Mouse (Mus musculus): ENCODE data around the gene Gpcpd1. TPM values are rescaled to one million over a fixed set of nuclear protein-coding genes. Genes with fewer than 3 reads are reported as not detected.

The Gpcpd1 gene
- polyA plus RNA-seq, 1 experiment = 68.5 TPM

- WGBS = 52% methylated on average over 10 of the region's 10 CpGs
- 0 out of 2 replicates have a peak overlapping the region, but pooled peaks have one; percentile 51 for H3K27ac ChIP-seq (ENCODE audit: control insufficient read depth, insufficient read depth, low read depth, low read length, poor library complexity)
These were observed 19.9 kb upstream of the Gpcpd1 start for GRCm38 (mm10) chr2:132607141-132608093.

GRCm38 (mm10) chr2:132605795-132606563 lies 18.4 kb upstream of the Gpcpd1 start:
- no peak for TF ChIP-seq POLR2A (IDR thresholded peaks at IDR 0.05; ENCODE audit: borderline replicate concordance, control insufficient read depth, low read depth, low read length)
- no peak for TF ChIP-seq CTCF (IDR thresholded peaks at IDR 0.05; ENCODE audit: control insufficient read depth, insufficient read depth, low read length)
- 53% methylated on average over 5 of the region's 5 CpGs for WGBS
- H3K4me3 ChIP-seq (replicated peaks; ENCODE audit: control insufficient read depth, low read depth, low read length) = no peak overlapping the region
- H3K4me1 ChIP-seq (ENCODE audit: control insufficient read depth, insufficient read depth, low read length) = peaks cover 6% of the 10 kb centered on the region
- H3K27ac ChIP-seq (ENCODE audit: control insufficient read depth, insufficient read depth, low read depth, low read length, poor library complexity) = no peak overlapping the region

More at GRCm38 (mm10) chr2:132607141-132608093, 19.9 kb upstream of the Gpcpd1 start:
- peaks cover 6% of the 10 kb centered on the region for H3K4me1 ChIP-seq (ENCODE audit: control insufficient read depth, insufficient read depth, low read length)
- TF ChIP-seq POLR2A (IDR thresholded peaks at IDR 0.05; ENCODE audit: borderline replicate concordance, control insufficient read depth, low read depth, low read length) = no peak
- 0 out of 2 replicates have a peak, but pooled peaks have one; percentile 17 for TF ChIP-seq CTCF (IDR thresholded peaks at IDR 0.05; ENCODE audit: control insufficient read depth, insufficient read depth, low read length)
- H3K4me3 ChIP-seq (replicated peaks; ENCODE audit: control insufficient read depth, low read depth, low read length) = no peak overlapping the region

GRCm38 (mm10) chr2:132604922-132605321 lies 17.4 kb upstream of the Gpcpd1 start:
- Histone ChIP-seq H3K27ac (ENCODE audit: control insufficient read depth, insufficient read depth, low read depth, low read length, poor library complexity) (no peak overlapping the region), H3K4me1 (ENCODE audit: control insufficient read depth, insufficient read depth, low read length) (peaks cover 10% of the 10 kb centered on the region), H3K4me3 (replicated peaks; ENCODE audit: control insufficient read depth, low read depth, low read length) (no peak overlapping the region)
- TF ChIP-seq POLR2A (IDR thresholded peaks at IDR 0.05; ENCODE audit: borderline replicate concordance, control insufficient read depth, low read depth, low read length) = no peak
- no peak for TF ChIP-seq CTCF (IDR thresholded peaks at IDR 0.05; ENCODE audit: control insufficient read depth, insufficient read depth, low read length)
- 81% methylated on average over 4 of the region's 4 CpGs for WGBS

GRCm38 (mm10) chr2:132603706-132604105 lies 16.2 kb upstream of the Gpcpd1 start:
- H3K4me3 ChIP-seq (replicated peaks; ENCODE audit: control insufficient read depth, low read depth, low read length) = no peak overlapping the region
- WGBS = 79% methylated on average over 2 of the region's 2 CpGs
- TF ChIP-seq POLR2A (IDR thresholded peaks at IDR 0.05; ENCODE audit: borderline replicate concordance, control insufficient read depth, low read depth, low read length) = no peak
- TF ChIP-seq CTCF (IDR thresholded peaks at IDR 0.05; ENCODE audit: control insufficient read depth, insufficient read depth, low read length) = no peak
- peaks cover 11% of the 10 kb centered on the region for H3K4me1 ChIP-seq (ENCODE audit: control insufficient read depth, insufficient read depth, low read length)
- H3K27ac ChIP-seq (ENCODE audit: control insufficient read depth, insufficient read depth, low read depth, low read length, poor library complexity) = no peak overlapping the region

GRCm38 (mm10) chr2:132601777-132602176 lies 14.2 kb upstream of the Gpcpd1 start:
- H3K4me1 ChIP-seq (ENCODE audit: control insufficient read depth, insufficient read depth, low read length) = peaks cover 9% of the 10 kb centered on the region
- TF ChIP-seq POLR2A (IDR thresholded peaks at IDR 0.05; ENCODE audit: borderline replicate concordance, control insufficient read depth, low read depth, low read length) = no peak
- no peak for TF ChIP-seq CTCF (IDR thresholded peaks at IDR 0.05; ENCODE audit: control insufficient read depth, insufficient read depth, low read length)
- no peak overlapping the region for H3K4me3 ChIP-seq (replicated peaks; ENCODE audit: control insufficient read depth, low read depth, low read length)
- peak overlapping the region; percentile 49; the same call in 1 of the 2 replicates for H3K27ac ChIP-seq (ENCODE audit: control insufficient read depth, insufficient read depth, low read depth, low read length, poor library complexity)

- 38% methylated on average over 4 of the region's 4 CpGs for WGBS
- peaks cover 11% of the 10 kb centered on the region for H3K4me1 ChIP-seq (ENCODE audit: control insufficient read depth, insufficient read depth, low read length)
These were observed 12.6 kb upstream of the Gpcpd1 start for GRCm38 (mm10) chr2:132600081-132600480.

GRCm38 (mm10) chr2:132599127-132599526 lies 11.6 kb upstream of the Gpcpd1 start:
- 39% methylated on average over 6 of the region's 6 CpGs for WGBS
- TF ChIP-seq CTCF (IDR thresholded peaks at IDR 0.05; ENCODE audit: control insufficient read depth, insufficient read depth, low read length) (no peak), POLR2A (IDR thresholded peaks at IDR 0.05; ENCODE audit: borderline replicate concordance, control insufficient read depth, low read depth, low read length) (no peak)
- H3K4me1 ChIP-seq (ENCODE audit: control insufficient read depth, insufficient read depth, low read length) = peaks cover 11% of the 10 kb centered on the region
- peak overlapping the region; percentile 74 for H3K27ac ChIP-seq (ENCODE audit: control insufficient read depth, insufficient read depth, low read depth, low read length, poor library complexity)
- no peak overlapping the region for H3K4me3 ChIP-seq (replicated peaks; ENCODE audit: control insufficient read depth, low read depth, low read length)

More at GRCm38 (mm10) chr2:132600081-132600480, 12.6 kb upstream of the Gpcpd1 start:
- TF ChIP-seq CTCF (IDR thresholded peaks at IDR 0.05; ENCODE audit: control insufficient read depth, insufficient read depth, low read length) = no peak
- no peak for TF ChIP-seq POLR2A (IDR thresholded peaks at IDR 0.05; ENCODE audit: borderline replicate concordance, control insufficient read depth, low read depth, low read length)
- no peak overlapping the region; the same call in 1 of the 2 replicates for H3K27ac ChIP-seq (ENCODE audit: control insufficient read depth, insufficient read depth, low read depth, low read length, poor library complexity)
- no peak overlapping the region for H3K4me3 ChIP-seq (replicated peaks; ENCODE audit: control insufficient read depth, low read depth, low read length)

Data from bone marrow, adult 2 months (tissue).